Mouse (Mus musculus) heart, embryonic 11.5 days (tissue): Measurements from ENCODE around the gene C2cd2l. TPM values are rescaled to one million over a fixed set of nuclear protein-coding genes. Genes with fewer than 3 reads are reported as not detected.
A peak's percentile ranks its signal among the peaks of the same experiment; 100 is the strongest.

Experiments used
- ATAC-seq: fragments of 200-750 bp; cut with Nextera tagmentation; replicated peaks from 2 replicates; pipeline ENCODE4 v1.8.0; 2017; ENCODE audit warnings: moderate library complexity; ENCODE audit not compliant: insufficient number of reproducible peaks, low FRiP score, low TSS enrichment
- H3K27ac ChIP-seq: fragments of 300-500 bp; sonication (generic); 2 replicates; pipeline ENCODE4 v1.5.1; 2014; ENCODE audit warnings: mild to moderate bottlenecking, low read depth, low read length
- H3K27me3 ChIP-seq: fragments of 300-500 bp; sonication (generic); 2 replicates; pipeline ENCODE4 v1.6.1; 2014; ENCODE audit warnings: mild to moderate bottlenecking, low read length, mixed read lengths; ENCODE audit not compliant: control insufficient read depth, insufficient read depth
- H3K36me3 ChIP-seq: fragments of 300-500 bp; sonication (generic); 2 replicates; pipeline ENCODE4 v1.6.1; 2014; ENCODE audit warnings: mild to moderate bottlenecking, low read length, moderate library complexity, mixed read lengths; ENCODE audit not compliant: control insufficient read depth, insufficient read depth
- H3K4me1 ChIP-seq: fragments of 300-500 bp; sonication (generic); 2 replicates; pipeline ENCODE4 v1.6.1; 2014; ENCODE audit warnings: low read length; ENCODE audit not compliant: control insufficient read depth, insufficient read depth
- H3K4me2 ChIP-seq: fragments of 300-500 bp; sonication (generic); 2 replicates; pipeline ENCODE4 v1.6.1; 2014; ENCODE audit warnings: mild to moderate bottlenecking, moderate library complexity
- H3K4me3 ChIP-seq: fragments of 300-500 bp; sonication (generic); 2 replicates; pipeline ENCODE4 v1.5.1; 2014; ENCODE audit warnings: low read depth, low read length
- H3K9ac ChIP-seq: fragments of 300-500 bp; sonication (generic); 2 replicates; pipeline ENCODE4 v1.6.1; 2014; ENCODE audit warnings: mild to moderate bottlenecking, low read depth, low read length, moderate library complexity
- H3K9me3 ChIP-seq: fragments of 300-500 bp; sonication (generic); replicated peaks from 2 replicates; pipeline ENCODE4 v1.6.1; 2016; ENCODE audit warnings: low read length; ENCODE audit not compliant: control insufficient read depth
- WGBS: fragments of 180-500 bp; shearing (Covaris S2); extraction: QIAGEN DNeasy Blood & Tissue Kit; methylation state at CpG from one replicate; pipeline ENCODE4 v1.1.7; 2014; ENCODE audit not compliant: insufficient replicate concordance; 5-methylcytosine and 5-hydroxymethylcytosine counted together
- polyA plus RNA-seq: library from polyadenylated mRNA; unstranded; fragments of >200 nt; fragmentation: Nextera tagmentation; extraction: Ambion mirVana; gene quantifications from 2 replicates; pipeline ENCODE4 v1.2.1, GENCODE M21; 2014

The C2cd2l gene
- polyA plus RNA-seq, 1 experiment from 2014 or later: 4.7 TPM

GRCm38 (mm10) chr9:44348546-44348945 lies 28.5 kb upstream of the C2cd2l start:
- H3K4me1 ChIP-seq: no peaks in the 10 kb centered on the region
- no peak for ATAC-seq
- no peak overlapping the region for H3K27ac ChIP-seq
- no peaks in the 10 kb centered on the region for H3K27me3 ChIP-seq
- H3K9ac ChIP-seq: no peak overlapping the region
- H3K4me2 ChIP-seq: no peak overlapping the region
- H3K4me3 ChIP-seq: no peak overlapping the region
- no peaks in the 10 kb centered on the region for H3K9me3 ChIP-seq
- peaks cover 44% of the 10 kb centered on the region for H3K36me3 ChIP-seq
- WGBS: 95% methylated on average over 4 of the region's 4 CpGs

GRCm38 (mm10) chr9:44347621-44348020 lies 27.5 kb upstream of the C2cd2l start:
- H3K9ac ChIP-seq: no peak overlapping the region
- no peaks in the 10 kb centered on the region for H3K9me3 ChIP-seq
- peaks cover 7% of the 10 kb centered on the region for H3K4me1 ChIP-seq
- no peak overlapping the region for H3K27ac ChIP-seq
- H3K4me3 ChIP-seq: no peak overlapping the region
- H3K4me2 ChIP-seq: no peak overlapping the region
- 85% methylated on average over 4 of the region's 4 CpGs for WGBS
- H3K27me3 ChIP-seq: no peaks in the 10 kb centered on the region
- H3K36me3 ChIP-seq: peaks cover 37% of the 10 kb centered on the region
- ATAC-seq: no peak

- H3K9me3 ChIP-seq: no peaks in the 10 kb centered on the region
- no peak for ATAC-seq
- H3K27me3 ChIP-seq: no peaks in the 10 kb centered on the region
- peaks cover 12% of the 10 kb centered on the region for H3K4me1 ChIP-seq
- WGBS: 91% methylated on average over 9 of the region's 9 CpGs
- no peak overlapping the region for H3K4me3 ChIP-seq
- H3K36me3 ChIP-seq: peaks cover 37% of the 10 kb centered on the region
- H3K27ac ChIP-seq: no peak overlapping the region
- no peak overlapping the region for H3K9ac ChIP-seq
- no peak overlapping the region for H3K4me2 ChIP-seq
These were observed 27.1 kb upstream of the C2cd2l start for GRCm38 (mm10) chr9:44347166-44347565.

GRCm38 (mm10) chr9:44345570-44346433 lies 25.7 kb upstream of the C2cd2l start:
- Histone ChIP-seq H3K9ac (no peak overlapping the region), H3K4me1 (peaks cover 16% of the 10 kb centered on the region), H3K9me3 (no peaks in the 10 kb centered on the region), H3K27me3 (no peaks in the 10 kb centered on the region), H3K36me3 (peaks cover 28% of the 10 kb centered on the region), H3K4me3 (no peak overlapping the region), H3K27ac (no peak overlapping the region), H3K4me2 (no peak overlapping the region)
- WGBS: 86% methylated on average over 6 of the region's 6 CpGs
- ATAC-seq: no peak

- Histone ChIP-seq H3K27ac (peak within 1 kb of the TSS; percentile 100), H3K4me1 (peaks cover 16% of the 10 kb centered on the region), H3K36me3 (peaks cover 18% of the 10 kb centered on the region), H3K9ac (peak within 1 kb of the TSS; percentile 94), H3K4me3 (peak within 1 kb of the TSS; percentile 84), H3K27me3 (no peaks in the 10 kb centered on the region), H3K4me2 (peak within 1 kb of the TSS; percentile 63), H3K9me3 (no peaks in the 10 kb centered on the region)
- under 1% methylated on average over 39 of the region's 39 CpGs for WGBS
- peak; percentile 90 for ATAC-seq
These were observed 23.8 kb upstream of the C2cd2l start, which contains the start of gene Hmbs for GRCm38 (mm10) chr9:44343781-44344421. TSS of gene Hmbs (minus strand) at chr9:44344228.

GRCm38 (mm10) chr9:44343290-44343689 lies 23.2 kb upstream of the C2cd2l start:
- Histone ChIP-seq H3K27me3 (no peaks in the 10 kb centered on the region), H3K36me3 (peaks cover 17% of the 10 kb centered on the region), H3K27ac (peak overlapping the region; percentile 100), H3K4me1 (peaks cover 16% of the 10 kb centered on the region), H3K4me2 (peak overlapping the region; percentile 63), H3K9me3 (no peaks in the 10 kb centered on the region), H3K9ac (peak overlapping the region; percentile 94), H3K4me3 (peak overlapping the region; percentile 84)
- ATAC-seq: peak; percentile 76
- 5% methylated on average over 6 of the region's 6 CpGs for WGBS

GRCm38 (mm10) chr9:44342605-44343004 lies 22.5 kb upstream of the C2cd2l start:
- Histone ChIP-seq H3K4me1 (peaks cover 17% of the 10 kb centered on the region), H3K9ac (peak overlapping the region; percentile 94), H3K4me2 (peak overlapping the region; percentile 63), H3K27ac (peak overlapping the region; percentile 100), H3K36me3 (peaks cover 15% of the 10 kb centered on the region), H3K27me3 (no peaks in the 10 kb centered on the region), H3K4me3 (peak overlapping the region; percentile 84), H3K9me3 (no peaks in the 10 kb centered on the region)
- no peak for ATAC-seq
- 64% methylated on average over 1 of the region's 1 CpGs for WGBS

- peak; percentile 72 for ATAC-seq
- peak overlapping the region; percentile 63 for H3K4me2 ChIP-seq
- peaks cover 19% of the 10 kb centered on the region for H3K4me1 ChIP-seq
- H3K9ac ChIP-seq: peak overlapping the region; percentile 94
- peak overlapping the region; percentile 100 for H3K27ac ChIP-seq
- H3K36me3 ChIP-seq: peaks cover 11% of the 10 kb centered on the region
- 37% methylated on average over 3 of the region's 3 CpGs for whole genome bisulfite sequencing
- peak overlapping the region; percentile 84 for H3K4me3 ChIP-seq
- no peaks in the 10 kb centered on the region for H3K27me3 ChIP-seq
- H3K9me3 ChIP-seq: no peaks in the 10 kb centered on the region
These were observed 22.1 kb upstream of the C2cd2l start for GRCm38 (mm10) chr9:44342173-44342572.
